Mouse (Mus musculus) limb, embryonic 15.5 days (tissue): ENCODE data around the gene Tmem190. TPM values are rescaled to one million over a fixed set of nuclear protein-coding genes. Genes with fewer than 3 reads are reported as not detected.

Experiments
- ATAC-seq: fragments of 200-750 bp; cut with Nextera tagmentation; 2 replicates; pipeline ENCODE4 v1.8.0; 2017; ENCODE audit warnings: low read depth, moderate TSS enrichment; ENCODE audit not compliant: insufficient number of reproducible peaks, low FRiP score, low TSS enrichment
- H3K27ac ChIP-seq: fragments of 300-500 bp; sonication (generic); 2 replicates; pipeline ENCODE4 v1.5.1; 2015; ENCODE audit warnings: moderate library complexity, mild to moderate bottlenecking, inconsistent platforms
- H3K27me3 ChIP-seq: fragments of 300-500 bp; sonication (generic); 2 replicates; pipeline ENCODE4 v1.6.1; 2015; ENCODE audit warnings: inconsistent platforms
- H3K36me3 ChIP-seq: fragments of 300-500 bp; sonication (generic); 2 replicates; pipeline ENCODE4 v1.6.1; 2015; ENCODE audit warnings: inconsistent platforms
- H3K4me1 ChIP-seq: fragments of 300-500 bp; sonication (generic); 2 replicates; pipeline ENCODE4 v1.6.1; 2015; ENCODE audit warnings: inconsistent platforms
- H3K4me2 ChIP-seq: fragments of 300-500 bp; sonication (generic); 2 replicates; pipeline ENCODE4 v1.6.1; 2015; ENCODE audit warnings: mild to moderate bottlenecking, inconsistent platforms
- H3K4me3 ChIP-seq: fragments of 300-500 bp; sonication (generic); 2 replicates; pipeline ENCODE4 v1.5.1; 2015; ENCODE audit warnings: mild to moderate bottlenecking, inconsistent platforms
- H3K9ac ChIP-seq: fragments of 300-500 bp; sonication (generic); 2 replicates; pipeline ENCODE4 v1.6.1; 2015; ENCODE audit warnings: inconsistent platforms
- H3K9me3 ChIP-seq: fragments of 300-500 bp; sonication (generic); 2 replicates; pipeline ENCODE4 v1.6.1; 2016; ENCODE audit warnings: inconsistent platforms
- WGBS: fragments of 180-500 bp; shearing (Covaris S2); methylation state at CpG from one replicate; pipeline ENCODE4 v1.1.7; 2015; 5-methylcytosine and 5-hydroxymethylcytosine counted together
- polyA plus RNA-seq: library from polyadenylated mRNA; unstranded; fragments of >200 nt; fragmentation: Nextera tagmentation; extraction: Ambion mirVana; gene quantifications from 2 replicates; pipeline ENCODE4 v1.2.1, GENCODE M21; 2015

Gene Tmem190
- polyA plus RNA-seq, 1 experiment from 2014 or later, result 0.38 TPM

GRCm38 (mm10) chr7:4747156-4747899 is 35.4 kb upstream of the Tmem190 start:
- 69% methylated on average over 9 of the region's 9 CpGs for WGBS
- H3K27ac ChIP-seq, result no peak overlapping the region
- peaks cover 38% of the 10 kb centered on the region for H3K36me3 ChIP-seq
- H3K4me3 ChIP-seq, result no peak overlapping the region
- no peaks in the 10 kb centered on the region for H3K9me3 ChIP-seq
- H3K4me2 ChIP-seq, result no peak overlapping the region
- H3K4me1 ChIP-seq, result peaks cover 14% of the 10 kb centered on the region
- no peaks in the 10 kb centered on the region for H3K27me3 ChIP-seq
- no peak overlapping the region for H3K9ac ChIP-seq
- ATAC-seq, result no peak

- Histone ChIP-seq H3K4me2 (no peak overlapping the region), H3K4me1 (peaks cover 18% of the 10 kb centered on the region), H3K9me3 (no peaks in the 10 kb centered on the region), H3K27me3 (no peaks in the 10 kb centered on the region), H3K36me3 (peaks cover 30% of the 10 kb centered on the region), H3K4me3 (no peak overlapping the region), H3K27ac (no peak overlapping the region), H3K9ac (no peak overlapping the region)
- 68% methylated on average over 4 of the region's 4 CpGs for WGBS
- no peak for ATAC-seq
Measured at GRCm38 (mm10) chr7:4748321-4748720, 34.4 kb upstream of the Tmem190 start.

- H3K27ac ChIP-seq, result no peak overlapping the region
- H3K9me3 ChIP-seq, result no peaks in the 10 kb centered on the region
- peaks cover 19% of the 10 kb centered on the region for H3K4me1 ChIP-seq
- no peaks in the 10 kb centered on the region for H3K27me3 ChIP-seq
- H3K4me3 ChIP-seq, result no peak overlapping the region
- no peak overlapping the region for H3K9ac ChIP-seq
- H3K36me3 ChIP-seq, result peaks cover 21% of the 10 kb centered on the region
- 87% methylated on average over 2 of the region's 2 CpGs for WGBS
- ATAC-seq, result no peak
- no peak overlapping the region for H3K4me2 ChIP-seq
Measured at GRCm38 (mm10) chr7:4749169-4749568, 33.6 kb upstream of the Tmem190 start.

GRCm38 (mm10) chr7:4751971-4752820 is 30.5 kb upstream of the Tmem190 start:
- 1% methylated on average over 30 of the region's 30 CpGs for WGBS
- Histone ChIP-seq H3K4me1 (peaks cover 19% of the 10 kb centered on the region), H3K9me3 (no peaks in the 10 kb centered on the region), H3K27me3 (no peaks in the 10 kb centered on the region), H3K9ac (no peak overlapping the region), H3K27ac (peak overlapping the region; percentile 75), H3K36me3 (no peaks in the 10 kb centered on the region), H3K4me2 (peak overlapping the region; percentile 75), H3K4me3 (peak overlapping the region; percentile 48)
- ATAC-seq, result peak; percentile 81

- peak; percentile 85 for ATAC-seq
- peak within 1 kb of the TSS; percentile 48 for H3K4me3 ChIP-seq
- no peaks in the 10 kb centered on the region for H3K36me3 ChIP-seq
- H3K4me1 ChIP-seq, result peaks cover 19% of the 10 kb centered on the region
- peak within 1 kb of the TSS; percentile 75 for H3K27ac ChIP-seq
- H3K27me3 ChIP-seq, result no peaks in the 10 kb centered on the region
- no peaks in the 10 kb centered on the region for H3K9me3 ChIP-seq
- H3K9ac ChIP-seq, result 0 out of 2 replicates have a peak within 1 kb of the TSS, but pooled peaks have one; percentile 17
- peak within 1 kb of the TSS; percentile 75 for H3K4me2 ChIP-seq
- WGBS, result 4% methylated on average over 24 of the region's 24 CpGs
Measured at GRCm38 (mm10) chr7:4752821-4753570, 29.7 kb upstream of the Tmem190 start, which contains the start of gene Cox6b2. TSS of gene Cox6b2 (minus strand) at chr7:4753094.

- ATAC-seq, result no peak
- Histone ChIP-seq H3K36me3 (no peaks in the 10 kb centered on the region), H3K4me1 (no peaks in the 10 kb centered on the region), H3K4me3 (no peak overlapping the region), H3K4me2 (no peak overlapping the region), H3K27me3 (no peaks in the 10 kb centered on the region), H3K27ac (no peak overlapping the region), H3K9ac (no peak overlapping the region), H3K9me3 (no peaks in the 10 kb centered on the region)
- 42% methylated on average over 1 of the region's 1 CpGs for WGBS
Measured at GRCm38 (mm10) chr7:4759670-4760069, 23.1 kb upstream of the Tmem190 start.

- H3K36me3 ChIP-seq, result no peaks in the 10 kb centered on the region
- no peaks in the 10 kb centered on the region for H3K9me3 ChIP-seq
- no peaks in the 10 kb centered on the region for H3K27me3 ChIP-seq
- H3K4me2 ChIP-seq, result no peak overlapping the region
- H3K9ac ChIP-seq, result no peak overlapping the region
- ATAC-seq, result no peak
- no peaks in the 10 kb centered on the region for H3K4me1 ChIP-seq
- WGBS, result 16% methylated on average over 4 of the region's 4 CpGs
- no peak overlapping the region for H3K4me3 ChIP-seq
- no peak overlapping the region for H3K27ac ChIP-seq
Measured at GRCm38 (mm10) chr7:4764946-4765710, 17.6 kb upstream of the Tmem190 start.

- Histone ChIP-seq H3K4me3 (no peak within 1 kb of the TSS), H3K36me3 (no peaks in the 10 kb centered on the region), H3K4me1 (no peaks in the 10 kb centered on the region), H3K9me3 (no peaks in the 10 kb centered on the region), H3K4me2 (no peak within 1 kb of the TSS), H3K27ac (no peak within 1 kb of the TSS), H3K27me3 (peaks cover 23% of the 10 kb centered on the region), H3K9ac (no peak within 1 kb of the TSS)
- ATAC-seq, result no peak
- WGBS, result 86% methylated on average over 3 of the region's 5 CpGs
Measured at GRCm38 (mm10) chr7:4771202-4771601, 11.5 kb upstream of the Tmem190 start, which contains the start of gene Fam71e2. TSS of gene Fam71e2 (minus strand) at chr7:4771302.

- Histone ChIP-seq H3K9ac (no peak overlapping the region), H3K36me3 (no peaks in the 10 kb centered on the region), H3K27ac (no peak overlapping the region), H3K27me3 (peaks cover 70% of the 10 kb centered on the region), H3K4me1 (peaks cover 22% of the 10 kb centered on the region), H3K4me3 (no peak overlapping the region), H3K4me2 (no peak overlapping the region), H3K9me3 (no peaks in the 10 kb centered on the region)
- no peak for ATAC-seq
- 47% methylated on average over 10 of the region's 10 CpGs for WGBS
Measured at GRCm38 (mm10) chr7:4776131-4776530, 6.6 kb upstream of the Tmem190 start.

GRCm38 (mm10) chr7:4776861-4777830 is 5.6 kb upstream of the Tmem190 start:
- H3K4me3 ChIP-seq, result peak overlapping the region; percentile 38
- peak; percentile 49 for ATAC-seq
- no peaks in the 10 kb centered on the region for H3K9me3 ChIP-seq
- peaks cover 71% of the 10 kb centered on the region for H3K27me3 ChIP-seq
- peak overlapping the region; percentile 55 for H3K4me2 ChIP-seq
- H3K27ac ChIP-seq, result no peak overlapping the region
- no peaks in the 10 kb centered on the region for H3K36me3 ChIP-seq
- no peak overlapping the region for H3K9ac ChIP-seq
- peaks cover 22% of the 10 kb centered on the region for H3K4me1 ChIP-seq
- WGBS, result under 1% methylated on average over 54 of the region's 56 CpGs
